Mouse (Mus musculus) layer of hippocampus, adult 18-20 months (tissue): Measurements from ENCODE around the gene Dab1. TPM values are rescaled to one million over a fixed set of nuclear protein-coding genes. Genes with fewer than 3 reads are reported as not detected.

Experiments
- DNase-seq, 2 experiments: peaks; one replicate each; pipeline ENCODE4 v3.0.0; 2022; ENCODE audit warnings: low spot score in 2 of 2
- total RNA-seq, 2 experiments: library from RNA; stranded (reverse); gene quantifications; 2 replicates each; pipeline ENCODE4 v1.2.3; 2021

Gene Dab1
- total RNA-seq, 2 experiments from 2014 or later, result 146 to 158 TPM

- DNase-seq, result no peak
These were observed 342.2 kb downstream of the Dab1 start for GRCm38 (mm10) chr4:103961134-103962049.

GRCm38 (mm10) chr4:103969906-103970305 lies 350.7 kb downstream of the Dab1 start:
- no peak for DNase-seq

GRCm38 (mm10) chr4:103974536-103974935 lies 355.4 kb downstream of the Dab1 start:
- DNase-seq, result no peak

GRCm38 (mm10) chr4:103974946-103975345 lies 355.8 kb downstream of the Dab1 start:
- peak in 1 of 2 experiments; percentile 61 for DNase-seq

GRCm38 (mm10) chr4:103993884-103994283 lies 374.7 kb downstream of the Dab1 start:
- no peak for DNase-seq

GRCm38 (mm10) chr4:103994406-103994805 lies 375.2 kb downstream of the Dab1 start:
- DNase-seq, result no peak

GRCm38 (mm10) chr4:104008406-104008805 lies 389.2 kb downstream of the Dab1 start:
- DNase-seq, result no peak

GRCm38 (mm10) chr4:104011683-104012082 lies 392.5 kb downstream of the Dab1 start:
- no peak for DNase-seq

GRCm38 (mm10) chr4:104012150-104012549 lies 393.0 kb downstream of the Dab1 start:
- peak in 1 of 2 experiments; percentile 36 for DNase-seq

- DNase-seq, result no peak
These were observed 406.0 kb downstream of the Dab1 start for GRCm38 (mm10) chr4:104025117-104025694.

- no peak for DNase-seq
These were observed 407.7 kb downstream of the Dab1 start for GRCm38 (mm10) chr4:104026834-104027233.

GRCm38 (mm10) chr4:104027239-104027638 lies 408.1 kb downstream of the Dab1 start:
- DNase-seq, result no peak

- DNase-seq, result no peak
These were observed 416.9 kb downstream of the Dab1 start for GRCm38 (mm10) chr4:104036091-104036490.

GRCm38 (mm10) chr4:104039588-104039987 lies 420.4 kb downstream of the Dab1 start:
- no peak for DNase-seq

GRCm38 (mm10) chr4:104043441-104043840 lies 424.3 kb downstream of the Dab1 start:
- DNase-seq, result peak; percentile 27 to 48

GRCm38 (mm10) chr4:104044634-104045033 lies 425.5 kb downstream of the Dab1 start:
- DNase-seq, result no peak

- DNase-seq, result peak in 1 of 2 experiments; percentile 45
These were observed 429.0 kb downstream of the Dab1 start for GRCm38 (mm10) chr4:104047966-104048804.

- DNase-seq, result no peak
These were observed 438.0 kb downstream of the Dab1 start for GRCm38 (mm10) chr4:104057116-104057515.

GRCm38 (mm10) chr4:104059569-104059968 lies 440.4 kb downstream of the Dab1 start:
- DNase-seq, result no peak

- peak; percentile 43 to 71 for DNase-seq
These were observed 443.2 kb downstream of the Dab1 start for GRCm38 (mm10) chr4:104062356-104062755.

- DNase-seq, result no peak
These were observed 447.7 kb downstream of the Dab1 start for GRCm38 (mm10) chr4:104066901-104067300.
